In the genomic region with DNA sequence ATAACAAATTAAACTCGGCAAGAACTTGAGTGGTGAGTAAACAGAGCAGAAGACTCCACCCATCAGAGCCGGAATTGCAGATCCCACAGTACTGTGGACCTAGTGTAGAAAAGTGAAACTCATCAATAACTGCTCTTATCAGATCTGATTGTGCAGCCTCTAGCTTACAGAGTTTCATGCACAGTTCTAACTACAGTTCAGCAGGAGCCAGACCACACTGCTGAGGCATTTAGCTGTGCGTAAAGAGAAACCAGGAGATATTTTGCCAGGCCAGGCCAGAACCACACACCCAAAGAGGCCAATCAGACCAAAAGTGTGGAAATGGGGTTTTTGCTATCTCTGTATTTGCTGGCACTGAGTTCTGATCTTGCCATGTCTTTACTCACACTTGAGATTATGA, we compare ENCODE assay signal across 29 mouse cellular contexts.
DNase-seq lines count a peak whose midpoint lies in the region; ATAC-seq lines count a peak whose summit lies in the region.
"Had no signal": no experiment of that assay in that cellular context is flagged by ENCODE, and none has a peak within 500 bp of the region (broad histone marks: within the 10 kb centered on the region; RNA-seq: fewer than 3 reads in every experiment).

No protein-coding gene starts in this region.

- peak; percentile 74 for DNase-seq in 3T3-L1 (ENCODE audit: low read depth, low spot score)
- peak; percentile 58 for DNase-seq in fibroblast of lung, adult 2 months (ENCODE audit: low read depth)
- DNase-seq in ovary, postnatal 14 days (ENCODE audit: low spot score): no peak
- DNase-seq in adrenal gland, postnatal 25 days: no peak
- DNase-seq in adrenal gland, adult 2 months: no peak
- DNase-seq: adrenal gland, adult 8-10 months; cerebellum, adult 9-10 months; embryo, embryonic 11 days; gastrocnemius, postnatal 10 days; heart, postnatal 10 days; kidney, adult 8-10 months; kidney, postnatal 4 days; layer of hippocampus, postnatal 36 days; left cerebral cortex, postnatal 4 days; liver; midbrain, embryonic 14.5 days; right cerebral cortex, postnatal 25 days had no signal

- ATAC-seq in intestine, embryonic 16.5 days: peak; percentile 62; the same call in 1 of the 2 replicates
- no peak for ATAC-seq in intestine, embryonic 15.5 days
- no peak for ATAC-seq in embryonic facial prominence, embryonic 12.5 days (ENCODE audit: insufficient number of reproducible peaks, insufficient read depth, low FRiP score, low TSS enrichment)
- ATAC-seq: inflammation-experienced regulatory T-cells, adult 6 months had no signal

- no peaks in the 10 kb centered on the region for H3K27me3 ChIP-seq in intestine, embryonic 16.5 days (replicated peaks; ENCODE audit: control insufficient read depth, insufficient read depth, low read length)
- no peaks in the 10 kb centered on the region for H3K27me3 ChIP-seq in intestine, embryonic 15.5 days (replicated peaks)
- no peaks in the 10 kb centered on the region for H3K27me3 ChIP-seq in embryonic facial prominence, embryonic 12.5 days
- H3K27me3 ChIP-seq: forebrain, embryonic 12.5 days; heart, embryonic 13.5 days; hindbrain, embryonic 15.5 days; neural tube, embryonic 12.5 days; stomach, embryonic 15.5 days had no signal

- no peak overlapping the region for H3K9ac ChIP-seq in intestine, embryonic 16.5 days (ENCODE audit: low read depth, low read length)
- H3K9ac ChIP-seq in intestine, embryonic 15.5 days: no peak overlapping the region
- H3K9ac ChIP-seq in embryonic facial prominence, embryonic 12.5 days: no peak overlapping the region
- H3K9ac ChIP-seq: forebrain, embryonic 12.5 days; heart, embryonic 13.5 days; hindbrain, embryonic 15.5 days; neural tube, embryonic 12.5 days; stomach, embryonic 15.5 days had no signal

- WGBS in intestine, embryonic 16.5 days: 46% methylated on average over 3 of the region's 3 CpGs
- WGBS in intestine, embryonic 15.5 days: 54% methylated on average over 3 of the region's 3 CpGs
- 53% methylated on average over 3 of the region's 3 CpGs for WGBS in embryonic facial prominence, embryonic 12.5 days

- no peak overlapping the region for H3K4me3 ChIP-seq in intestine, embryonic 16.5 days (ENCODE audit: low read length)
- H3K4me3 ChIP-seq in intestine, embryonic 15.5 days (replicated peaks): no peak overlapping the region
- no peak overlapping the region for H3K4me3 ChIP-seq in embryonic facial prominence, embryonic 12.5 days
- H3K4me3 ChIP-seq: erythroblast, embryonic 14.5 days; forebrain, embryonic 12.5 days; heart, embryonic 13.5 days; hindbrain, embryonic 10.5 days; hindbrain, embryonic 15.5 days; neural tube, embryonic 12.5 days; stomach, embryonic 15.5 days had no signal

- H3K36me3 ChIP-seq in intestine, embryonic 16.5 days (ENCODE audit: control insufficient read depth, insufficient read depth, low read length): no peaks in the 10 kb centered on the region
- no peaks in the 10 kb centered on the region for H3K36me3 ChIP-seq in intestine, embryonic 15.5 days
- H3K36me3 ChIP-seq in embryonic facial prominence, embryonic 12.5 days: no peaks in the 10 kb centered on the region
- H3K36me3 ChIP-seq: forebrain, embryonic 12.5 days; heart, embryonic 13.5 days; hindbrain, embryonic 10.5 days; hindbrain, embryonic 15.5 days; neural tube, embryonic 12.5 days; stomach, embryonic 15.5 days had no signal

- H3K27ac ChIP-seq in intestine, embryonic 16.5 days (ENCODE audit: low read length): no peak overlapping the region
- H3K27ac ChIP-seq in intestine, embryonic 15.5 days: no peak overlapping the region
- 0 out of 2 replicates have a peak overlapping the region, but pooled peaks have one; percentile 50 for H3K27ac ChIP-seq in embryonic facial prominence, embryonic 12.5 days
- H3K27ac ChIP-seq: forebrain, embryonic 12.5 days; heart, embryonic 13.5 days; hindbrain, embryonic 10.5 days; hindbrain, embryonic 15.5 days; kidney, postnatal 0 days; neural tube, embryonic 12.5 days; stomach, embryonic 15.5 days had no signal

- no peak overlapping the region for H3K4me2 ChIP-seq in intestine, embryonic 16.5 days (ENCODE audit: low read depth, low read length)
- H3K4me2 ChIP-seq in intestine, embryonic 15.5 days (replicated peaks): no peak overlapping the region
- no peak overlapping the region for H3K4me2 ChIP-seq in embryonic facial prominence, embryonic 12.5 days (replicated peaks)
- H3K4me2 ChIP-seq: forebrain, embryonic 12.5 days; heart, embryonic 13.5 days; hindbrain, embryonic 15.5 days; neural tube, embryonic 12.5 days; stomach, embryonic 15.5 days had no signal

- H3K4me1 ChIP-seq in intestine, embryonic 16.5 days (ENCODE audit: control insufficient read depth, insufficient read depth, low read length): no peaks in the 10 kb centered on the region
- H3K4me1 ChIP-seq in intestine, embryonic 15.5 days (replicated peaks): no peaks in the 10 kb centered on the region
- H3K4me1 ChIP-seq in embryonic facial prominence, embryonic 12.5 days: 0 out of 2 replicates have a peak, but pooled peaks cover 4% of the 10 kb centered on the region
- H3K4me1 ChIP-seq: forebrain, embryonic 12.5 days; heart, embryonic 13.5 days; hindbrain, embryonic 10.5 days; hindbrain, embryonic 15.5 days; neural tube, embryonic 12.5 days had no signal

- no peaks in the 10 kb centered on the region for H3K9me3 ChIP-seq in intestine, embryonic 16.5 days (ENCODE audit: control insufficient read depth, low read length)
- no peaks in the 10 kb centered on the region for H3K9me3 ChIP-seq in intestine, embryonic 15.5 days
- no peaks in the 10 kb centered on the region for H3K9me3 ChIP-seq in embryonic facial prominence, embryonic 12.5 days
- H3K9me3 ChIP-seq: forebrain, embryonic 12.5 days; heart, embryonic 13.5 days; hindbrain, embryonic 10.5 days; hindbrain, embryonic 15.5 days; neural tube, embryonic 12.5 days; stomach, embryonic 15.5 days had no signal

Comparison
In these comparisons a context has a peak if more than half of its experiments do, and no peak if none do; other contexts are left out.
1. DNase-seq: peak in 3T3-L1 (single experiment) and fibroblast of lung, adult 2 months (single experiment); none in ovary, postnatal 14 days (single experiment), adrenal gland, postnatal 25 days (single experiment) and adrenal gland, adult 2 months (single experiment).